Mouse (Mus musculus) neural tube, embryonic 12.5 days (tissue): ENCODE data around the gene Jade2. TPM values are rescaled to one million over a fixed set of nuclear protein-coding genes. Genes with fewer than 3 reads are reported as not detected.

Experiments
- ATAC-seq: fragments of 200-750 bp; cut with Nextera tagmentation; 2 replicates; pipeline ENCODE4 v1.8.0; 2017; ENCODE audit warnings: low read depth, mild to moderate bottlenecking, moderate TSS enrichment, moderate library complexity; ENCODE audit not compliant: low FRiP score
- H3K27ac ChIP-seq: fragments of 300-500 bp; sonication (generic); 2 replicates; pipeline ENCODE4 v1.5.1; 2016
- H3K27me3 ChIP-seq: fragments of 300-500 bp; sonication (generic); replicated peaks from 2 replicates; pipeline ENCODE4 v1.6.1; 2016; ENCODE audit warnings: mild to moderate bottlenecking
- H3K36me3 ChIP-seq: fragments of 300-500 bp; sonication (generic); 2 replicates; pipeline ENCODE4 v1.6.1; 2016; ENCODE audit warnings: mild to moderate bottlenecking
- H3K4me1 ChIP-seq: fragments of 300-500 bp; sonication (generic); 2 replicates; pipeline ENCODE4 v1.6.1; 2016
- H3K4me2 ChIP-seq: fragments of 300-500 bp; sonication (generic); replicated peaks from 2 replicates; pipeline ENCODE4 v1.6.1; 2016; ENCODE audit warnings: mild to moderate bottlenecking
- H3K4me3 ChIP-seq: fragments of 300-500 bp; sonication (generic); 2 replicates; pipeline ENCODE4 v1.5.1; 2016
- H3K9ac ChIP-seq: fragments of 300-500 bp; sonication (generic); 2 replicates; pipeline ENCODE4 v1.6.1; 2016; ENCODE audit warnings: mild to moderate bottlenecking
- H3K9me3 ChIP-seq: fragments of 300-500 bp; sonication (generic); 2 replicates; pipeline ENCODE4 v1.6.1; 2016; ENCODE audit warnings: mild to moderate bottlenecking
- WGBS: fragments of 180-500 bp; shearing (Covaris S2); methylation state at CpG from one replicate; pipeline ENCODE4 v1.1.7; 2016; 5-methylcytosine and 5-hydroxymethylcytosine counted together
- polyA plus RNA-seq: library from polyadenylated mRNA; unstranded; fragments of >200 nt; fragmentation: Nextera tagmentation; extraction: Ambion mirVana; gene quantifications from 2 replicates; pipeline ENCODE4 v1.2.1, GENCODE M21; 2016

Jade2 gene
- polyA plus RNA-seq, 1 experiment from 2014 or later, result 0.23 TPM

DNA sequence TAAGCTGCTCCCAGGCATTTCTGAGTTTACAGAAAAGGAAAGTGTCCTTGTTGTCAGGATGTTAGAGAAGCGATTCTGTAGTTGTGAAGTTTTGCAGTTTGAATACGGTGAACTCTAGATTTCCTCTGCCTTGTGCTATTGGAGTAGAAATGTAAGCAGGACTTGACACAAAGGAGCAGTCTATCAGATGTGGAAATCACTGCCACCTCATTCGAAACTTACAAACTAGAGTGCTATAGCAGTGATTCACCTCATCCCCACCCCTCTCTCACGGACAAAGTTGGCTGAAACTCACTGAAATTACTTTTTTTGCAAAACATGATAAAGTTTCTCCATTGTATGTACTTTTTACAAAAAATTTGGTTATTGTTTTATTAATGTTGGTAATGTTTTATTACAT is 92.6 kb downstream of the Jade2 start:
- Histone ChIP-seq H3K4me1 (peaks cover 13% of the 10 kb centered on the region), H3K27me3 (no peaks in the 10 kb centered on the region), H3K9ac (no peak overlapping the region), H3K4me3 (no peak overlapping the region), H3K27ac (no peak overlapping the region), H3K36me3 (no peaks in the 10 kb centered on the region), H3K9me3 (no peaks in the 10 kb centered on the region), H3K4me2 (peak overlapping the region; percentile 94; the same call in 1 of the 2 replicates)
- WGBS, result 88% methylated on average over 4 of the region's 4 CpGs
- no peak for ATAC-seq

DNA sequence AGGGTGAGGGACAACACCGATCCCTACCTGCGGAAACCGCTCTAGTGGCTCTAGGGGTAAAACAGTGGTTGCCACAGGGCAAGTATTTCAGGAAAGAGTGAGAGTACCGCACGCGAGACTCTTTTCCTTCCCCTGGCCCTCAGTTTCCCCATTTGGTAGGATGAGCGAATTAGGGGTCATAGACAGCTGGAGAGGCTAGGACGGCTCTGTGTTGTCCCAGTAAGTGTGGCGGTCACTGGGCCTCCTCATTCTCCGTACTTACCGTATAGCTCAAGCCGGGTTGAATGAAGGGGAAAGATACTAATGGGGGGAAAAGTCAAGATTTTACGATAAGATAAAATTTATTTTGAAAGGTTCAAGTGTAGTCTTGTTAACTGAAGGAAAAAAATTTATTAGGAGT is 93.5 kb downstream of the Jade2 start:
- no peak overlapping the region for H3K27ac ChIP-seq
- H3K4me3 ChIP-seq, result peak overlapping the region; percentile 75
- H3K9ac ChIP-seq, result peak overlapping the region; percentile 73
- no peaks in the 10 kb centered on the region for H3K27me3 ChIP-seq
- ATAC-seq, result 0 out of 2 replicates have a peak, but pooled peaks have one; percentile 21
- peak overlapping the region; percentile 94 for H3K4me2 ChIP-seq
- H3K36me3 ChIP-seq, result no peaks in the 10 kb centered on the region
- H3K9me3 ChIP-seq, result no peaks in the 10 kb centered on the region
- WGBS, result 7% methylated on average over 13 of the region's 13 CpGs
- peaks cover 13% of the 10 kb centered on the region for H3K4me1 ChIP-seq

Other genes with a start within 250 kb of the Jade2 start
- 121 and 122 TPM in 2 replicates for gene Nhp2, start 237.9 kb downstream of the Jade2 start, polyA plus RNA-seq
- 57.6 and 57.7 TPM in 2 replicates for gene Rmnd5b, start 221.8 kb downstream of the Jade2 start, polyA plus RNA-seq
- gene N4bp3, start 206.8 kb downstream of the Jade2 start, polyA plus RNA-seq, result 15.1 and 16.8 TPM in 2 replicates
- gene D930048N14Rik, start 206.7 kb downstream of the Jade2 start, polyA plus RNA-seq, result 1.2 and 1.4 TPM in 2 replicates
- gene 0610009B22Rik, start 168.8 kb downstream of the Jade2 start, polyA plus RNA-seq, result 101 and 112 TPM in 2 replicates
- gene Sec24a, start 94.0 kb downstream of the Jade2 start, polyA plus RNA-seq, result 14.5 and 15.9 TPM in 2 replicates
- gene Sar1b, start 94.0 kb downstream of the Jade2 start, polyA plus RNA-seq, result 144 and 146 TPM in 2 replicates
- 111 and 112 TPM in 2 replicates for gene Cdkn2aipnl, start 110.0 kb upstream of the Jade2 start, polyA plus RNA-seq
- 254 and 259 TPM in 2 replicates for gene Ube2b, start 143.1 kb upstream of the Jade2 start, polyA plus RNA-seq
- 19.5 and 19.6 TPM in 2 replicates for gene Cdkl3, start 146.6 kb upstream of the Jade2 start, polyA plus RNA-seq
- gene Ppp2ca, start 241.0 kb upstream of the Jade2 start, polyA plus RNA-seq, result 132 and 143 TPM in 2 replicates